Mouse (Mus musculus) ES-E14 (cell line): ENCODE data around the gene Ppm1m.

ENCODE experiments used
- CHD2 ChIP-seq: IDR thresholded peaks from 2 replicates; pipeline ENCODE4 v1.6.1; 2014; ENCODE audit warnings: mild to moderate bottlenecking, low read depth, low read length, inconsistent platforms
- HCFC1 ChIP-seq: IDR thresholded peaks from 2 replicates; pipeline ENCODE4 v1.6.1; 2012; ENCODE audit warnings: low read length, inconsistent platforms, borderline replicate concordance; ENCODE audit not compliant: insufficient read depth
- ZNF384 ChIP-seq: IDR thresholded peaks from 2 replicates; pipeline ENCODE4 v1.6.1; 2012; ENCODE audit warnings: low read depth, low read length, inconsistent platforms

DNA sequence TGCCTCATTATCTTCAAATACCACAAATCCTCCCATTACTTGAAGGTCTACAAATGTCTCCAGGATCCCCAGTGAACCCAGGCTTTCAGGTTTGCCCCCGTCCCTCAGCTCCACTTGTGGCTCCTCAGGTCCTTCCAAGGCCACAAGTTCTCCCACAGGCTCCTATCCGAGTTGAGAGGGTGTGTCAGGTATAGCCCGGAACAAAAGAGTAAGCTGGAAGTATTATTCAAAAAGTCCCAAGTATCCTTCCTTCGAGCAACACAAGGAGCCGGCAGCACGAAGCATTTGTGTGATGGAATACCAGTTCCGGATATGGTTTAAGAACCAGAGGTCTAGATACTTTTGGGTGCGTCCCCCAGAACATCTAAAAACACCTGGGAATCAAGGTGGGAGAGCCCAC lies 7.5 kb downstream of the Ppm1m start:
- TF ChIP-seq ZNF384: no peak
- no peak for TF ChIP-seq CHD2
- TF ChIP-seq HCFC1: no peak
